Mouse (Mus musculus): ENCODE measurements around the gene Abcb9. TPM values are rescaled to one million over a fixed set of nuclear protein-coding genes. Genes with fewer than 3 reads are reported as not detected.

The Abcb9 gene
- polyA plus RNA-seq, 1 experiment from 2014 or later: 13.4 TPM

DNA sequence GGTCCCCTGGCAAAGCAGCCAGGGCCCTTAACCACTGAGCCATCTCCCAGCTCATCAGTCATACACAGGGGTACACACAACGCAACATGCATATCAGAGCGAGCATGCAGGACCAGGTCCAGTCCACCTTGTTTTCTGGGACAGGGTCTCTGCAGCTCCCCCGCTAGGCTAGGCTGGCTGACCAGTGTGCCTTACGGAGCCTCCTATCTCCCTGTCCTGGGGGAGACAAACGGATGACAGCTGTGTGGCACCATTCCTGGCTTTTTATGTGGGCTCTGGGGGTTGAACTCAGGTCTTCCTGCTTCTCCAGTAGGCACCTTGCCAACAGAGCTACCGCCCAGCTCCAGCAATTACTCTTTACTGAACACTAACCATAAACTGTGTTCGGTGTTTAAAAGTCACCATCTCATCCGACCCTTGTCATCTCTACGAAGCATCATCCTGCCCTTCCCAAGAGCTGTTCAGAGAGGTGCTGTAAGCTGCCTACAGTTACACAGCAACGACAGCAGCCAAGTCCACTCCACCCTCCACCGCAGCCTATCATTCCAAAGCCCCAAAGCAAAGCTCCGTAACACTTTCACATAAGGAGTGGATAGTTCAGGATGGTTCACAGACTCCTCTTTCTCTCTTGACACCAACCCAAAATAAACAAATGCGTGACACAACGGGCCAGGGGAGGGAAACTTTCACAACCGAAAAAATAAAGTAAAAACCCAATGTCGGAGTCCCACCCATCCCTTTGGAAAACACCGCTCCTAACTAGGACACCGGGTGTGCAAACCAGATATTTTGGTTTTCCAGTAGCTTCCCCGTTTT lies 66.2 kb downstream of the Abcb9 start:
- H3K27me3 ChIP-seq (replicated peaks; ENCODE audit: control insufficient read depth, insufficient read depth, low read length): no peaks in the 10 kb centered on the region
- peak overlapping the region; percentile 73 for H3K4me2 ChIP-seq (ENCODE audit: low read length)
- 77% methylated on average over 19 of the region's 19 CpGs for WGBS
- peaks cover 57% of the 10 kb centered on the region for H3K4me1 ChIP-seq (replicated peaks; ENCODE audit: control insufficient read depth, insufficient read depth, low read length)
- no peaks in the 10 kb centered on the region for H3K9me3 ChIP-seq (ENCODE audit: control insufficient read depth, low read length)
- no peak overlapping the region; the same call in 1 of the 2 replicates for H3K27ac ChIP-seq (ENCODE audit: low read length)
- H3K4me3 ChIP-seq (replicated peaks; ENCODE audit: low read length): peak overlapping the region; percentile 91
- no peaks in the 10 kb centered on the region for H3K36me3 ChIP-seq (ENCODE audit: control insufficient read depth, insufficient read depth)
- no peak overlapping the region for H3K9ac ChIP-seq (replicated peaks; ENCODE audit: low read depth, low read length)
- ATAC-seq: no peak

DNA sequence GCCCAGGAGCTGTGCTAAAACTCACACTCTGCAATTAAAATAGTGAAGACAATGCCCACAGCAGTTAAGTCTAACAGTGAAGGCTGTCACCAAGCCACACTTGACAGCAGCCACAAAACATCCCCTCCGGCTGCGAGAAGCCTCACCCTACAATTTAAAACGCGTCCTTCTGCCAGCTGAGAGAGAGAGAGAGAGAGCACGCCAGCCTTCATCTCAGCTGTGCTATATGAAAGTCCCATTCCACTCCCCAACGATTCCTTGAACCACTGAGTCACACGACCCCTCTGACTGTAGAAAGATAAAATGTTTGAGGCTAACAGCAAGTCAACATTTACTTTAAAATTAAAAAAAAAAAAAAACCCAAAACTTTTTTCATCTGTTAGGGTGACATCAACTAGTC lies 66.9 kb downstream of the Abcb9 start:
- Histone ChIP-seq H3K36me3 (ENCODE audit: control insufficient read depth, insufficient read depth) (no peaks in the 10 kb centered on the region), H3K4me1 (replicated peaks; ENCODE audit: control insufficient read depth, insufficient read depth, low read length) (peaks cover 63% of the 10 kb centered on the region)
- peak; percentile 45 for ATAC-seq

DNA sequence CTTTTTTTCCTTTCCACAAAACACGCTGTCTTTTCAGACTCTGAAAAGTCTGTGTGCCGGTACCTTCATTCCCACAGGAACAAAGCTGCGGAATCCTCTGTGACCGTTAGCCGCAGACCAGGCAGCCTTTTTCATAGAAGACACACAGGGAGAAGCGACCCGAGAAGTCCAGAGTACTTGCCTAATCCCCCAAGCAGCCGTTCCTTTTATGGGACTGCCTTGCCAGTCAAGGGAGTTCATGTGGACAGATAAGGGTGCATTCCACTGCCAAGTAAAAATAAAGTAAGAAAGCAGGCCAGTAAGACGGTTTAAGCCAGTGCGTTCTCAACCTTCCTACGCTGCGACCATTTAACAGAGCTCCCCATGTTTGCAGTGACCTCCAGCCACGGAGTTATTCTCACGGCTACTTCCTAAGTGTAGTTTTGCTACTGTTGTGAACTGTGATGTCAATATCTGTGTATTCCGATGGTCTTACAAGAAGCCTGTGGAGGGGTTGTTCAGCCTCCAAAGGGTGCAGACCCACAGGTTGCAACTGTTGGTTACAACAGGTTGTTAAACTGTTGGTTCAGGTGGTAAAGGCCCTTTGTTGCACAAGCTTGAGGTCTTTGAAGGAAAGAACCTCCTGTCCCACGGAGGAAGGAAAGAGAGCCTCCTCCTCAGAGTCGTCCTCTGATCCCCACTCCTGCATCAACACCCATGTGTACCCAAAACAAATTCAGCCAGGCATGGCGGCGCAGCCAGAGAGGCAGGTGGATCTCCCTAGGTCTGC lies 67.7 kb downstream of the Abcb9 start:
- WGBS: 43% methylated on average over 19 of the region's 19 CpGs
- Histone ChIP-seq H3K27ac (ENCODE audit: low read length) (peak overlapping the region; percentile 52), H3K9ac (replicated peaks; ENCODE audit: low read depth, low read length) (no peak overlapping the region), H3K27me3 (replicated peaks; ENCODE audit: control insufficient read depth, insufficient read depth, low read length) (no peaks in the 10 kb centered on the region), H3K9me3 (ENCODE audit: control insufficient read depth, low read length) (no peaks in the 10 kb centered on the region), H3K36me3 (ENCODE audit: control insufficient read depth, insufficient read depth) (no peaks in the 10 kb centered on the region), H3K4me3 (replicated peaks; ENCODE audit: low read length) (no peak overlapping the region), H3K4me2 (ENCODE audit: low read length) (peak overlapping the region; percentile 32), H3K4me1 (replicated peaks; ENCODE audit: control insufficient read depth, insufficient read depth, low read length) (peaks cover 68% of the 10 kb centered on the region)
- no peak for ATAC-seq

More for the DNA sequence above, 66.9 kb downstream of the Abcb9 start:
- H3K4me2 ChIP-seq (ENCODE audit: low read length): peak overlapping the region; percentile 32
- H3K27ac ChIP-seq (ENCODE audit: low read length): peak overlapping the region; percentile 52
- WGBS: 8% methylated on average over 7 of the region's 7 CpGs
- H3K9me3 ChIP-seq (ENCODE audit: control insufficient read depth, low read length): no peaks in the 10 kb centered on the region
- H3K4me3 ChIP-seq (replicated peaks; ENCODE audit: low read length): peak overlapping the region; percentile 3; the same call in 1 of the 2 replicates
- H3K9ac ChIP-seq (replicated peaks; ENCODE audit: low read depth, low read length): no peak overlapping the region
- no peaks in the 10 kb centered on the region for H3K27me3 ChIP-seq (replicated peaks; ENCODE audit: control insufficient read depth, insufficient read depth, low read length)

DNA sequence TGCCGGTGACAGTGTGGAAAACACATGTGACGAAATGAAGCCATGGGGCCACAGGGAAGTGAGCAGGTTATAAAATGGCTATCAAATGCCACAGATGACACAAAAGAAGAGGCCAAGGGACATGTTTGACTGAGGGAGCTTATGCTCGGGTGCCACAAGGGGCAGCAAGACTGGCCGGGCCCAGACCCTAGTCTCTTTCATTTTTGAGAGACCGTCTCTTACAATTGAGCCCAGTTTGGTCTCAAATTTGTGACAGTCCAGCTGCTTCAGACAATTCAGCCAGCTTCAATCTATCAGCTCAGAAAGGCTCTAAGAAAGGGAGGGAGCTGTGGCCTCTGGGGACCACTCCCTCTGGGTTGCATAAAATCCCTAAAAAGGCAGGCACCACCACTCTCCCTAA lies 69.0 kb downstream of the Abcb9 start:
- Histone ChIP-seq H3K9me3 (ENCODE audit: control insufficient read depth, low read length) (no peaks in the 10 kb centered on the region), H3K4me3 (replicated peaks; ENCODE audit: low read length) (no peak overlapping the region), H3K27ac (ENCODE audit: low read length) (peak overlapping the region; percentile 41; the same call in 1 of the 2 replicates), H3K9ac (replicated peaks; ENCODE audit: low read depth, low read length) (peak overlapping the region; percentile 11; the same call in 1 of the 2 replicates), H3K4me2 (ENCODE audit: low read length) (peak overlapping the region; percentile 12; the same call in 1 of the 2 replicates), H3K36me3 (ENCODE audit: control insufficient read depth, insufficient read depth) (no peaks in the 10 kb centered on the region), H3K27me3 (replicated peaks; ENCODE audit: control insufficient read depth, insufficient read depth, low read length) (no peaks in the 10 kb centered on the region), H3K4me1 (replicated peaks; ENCODE audit: control insufficient read depth, insufficient read depth, low read length) (peaks cover 68% of the 10 kb centered on the region)
- no peak for ATAC-seq
- WGBS: 37% methylated on average over 5 of the region's 5 CpGs

DNA sequence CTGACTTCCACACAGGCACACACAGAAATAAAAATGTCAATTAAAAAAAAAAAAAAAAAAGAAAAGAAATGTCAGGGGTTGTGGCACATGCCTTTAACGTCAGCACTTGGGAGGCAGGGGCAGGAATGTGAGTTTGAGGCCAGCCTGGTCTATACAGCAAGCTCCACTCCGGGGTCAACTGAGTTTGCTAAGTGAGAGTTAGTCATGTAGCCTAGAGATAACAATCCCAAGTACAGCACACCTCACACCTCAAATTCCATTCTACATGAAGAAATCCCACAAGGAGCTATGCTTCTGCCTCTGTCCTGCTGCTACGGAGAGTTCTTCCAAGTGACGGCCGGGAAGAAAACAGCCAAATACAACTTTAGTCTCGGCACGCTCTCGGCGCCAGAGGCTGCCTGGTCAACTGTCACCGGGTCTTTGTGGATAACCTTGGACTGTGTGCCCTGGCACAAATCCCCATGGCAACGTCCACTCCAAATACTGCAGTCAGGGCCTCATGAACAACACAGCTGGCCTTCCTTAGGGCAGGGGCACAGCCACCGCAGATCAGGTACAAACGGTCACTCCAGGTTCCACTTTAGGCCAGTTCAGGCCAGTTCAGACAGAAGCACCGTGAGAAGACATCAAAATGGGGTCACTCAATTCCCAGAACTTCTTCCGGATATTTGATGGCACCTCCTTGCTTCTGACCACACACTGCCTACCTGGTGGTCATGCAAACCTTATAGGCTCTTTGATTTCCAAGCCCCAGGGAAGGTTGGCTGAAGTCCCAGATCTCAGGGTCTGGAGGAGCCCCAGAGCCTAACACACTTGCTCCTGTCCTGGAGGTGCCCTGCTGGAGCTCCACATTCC lies 69.8 kb downstream of the Abcb9 start:
- H3K4me1 ChIP-seq (replicated peaks; ENCODE audit: control insufficient read depth, insufficient read depth, low read length): peaks cover 68% of the 10 kb centered on the region
- H3K9ac ChIP-seq (replicated peaks; ENCODE audit: low read depth, low read length): peak overlapping the region; percentile 11
- H3K27ac ChIP-seq (ENCODE audit: low read length): peak overlapping the region; percentile 41; the same call in 1 of the 2 replicates
- no peak overlapping the region for H3K4me3 ChIP-seq (replicated peaks; ENCODE audit: low read length)
- H3K9me3 ChIP-seq (ENCODE audit: control insufficient read depth, low read length): no peaks in the 10 kb centered on the region
- no peaks in the 10 kb centered on the region for H3K36me3 ChIP-seq (ENCODE audit: control insufficient read depth, insufficient read depth)
- whole genome bisulfite sequencing: 74% methylated on average over 15 of the region's 15 CpGs
- no peaks in the 10 kb centered on the region for H3K27me3 ChIP-seq (replicated peaks; ENCODE audit: control insufficient read depth, insufficient read depth, low read length)
- H3K4me2 ChIP-seq (ENCODE audit: low read length): peak overlapping the region; percentile 12; the same call in 1 of the 2 replicates
- no peak for ATAC-seq

DNA sequence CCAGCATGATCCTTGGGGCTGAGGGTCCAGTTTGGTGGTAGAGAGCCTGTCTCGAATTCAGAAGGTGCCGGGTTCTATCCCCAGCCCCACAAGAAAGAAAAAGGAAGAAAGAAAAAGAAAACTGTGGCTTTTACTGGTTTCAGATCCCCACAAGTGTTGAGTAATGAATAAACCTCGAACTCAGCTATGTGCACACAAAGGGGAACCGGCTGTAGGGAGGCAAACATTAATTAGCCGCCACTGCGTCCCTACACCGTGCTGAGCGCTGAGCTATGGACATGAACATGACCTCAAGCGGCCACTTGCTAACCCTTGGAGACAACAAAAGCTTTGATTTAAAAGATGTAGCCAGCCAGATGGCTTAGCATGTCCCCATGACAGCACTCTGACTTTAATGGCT lies 70.5 kb downstream of the Abcb9 start:
- Histone ChIP-seq H3K9me3 (ENCODE audit: control insufficient read depth, low read length) (no peaks in the 10 kb centered on the region), H3K36me3 (ENCODE audit: control insufficient read depth, insufficient read depth) (no peaks in the 10 kb centered on the region), H3K4me3 (replicated peaks; ENCODE audit: low read length) (no peak overlapping the region), H3K4me2 (ENCODE audit: low read length) (no peak overlapping the region), H3K27me3 (replicated peaks; ENCODE audit: control insufficient read depth, insufficient read depth, low read length) (no peaks in the 10 kb centered on the region), H3K27ac (ENCODE audit: low read length) (no peak overlapping the region), H3K4me1 (replicated peaks; ENCODE audit: control insufficient read depth, insufficient read depth, low read length) (peaks cover 68% of the 10 kb centered on the region), H3K9ac (replicated peaks; ENCODE audit: low read depth, low read length) (no peak overlapping the region)
- WGBS: 31% methylated on average over 9 of the region's 9 CpGs
- ATAC-seq: no peak

DNA sequence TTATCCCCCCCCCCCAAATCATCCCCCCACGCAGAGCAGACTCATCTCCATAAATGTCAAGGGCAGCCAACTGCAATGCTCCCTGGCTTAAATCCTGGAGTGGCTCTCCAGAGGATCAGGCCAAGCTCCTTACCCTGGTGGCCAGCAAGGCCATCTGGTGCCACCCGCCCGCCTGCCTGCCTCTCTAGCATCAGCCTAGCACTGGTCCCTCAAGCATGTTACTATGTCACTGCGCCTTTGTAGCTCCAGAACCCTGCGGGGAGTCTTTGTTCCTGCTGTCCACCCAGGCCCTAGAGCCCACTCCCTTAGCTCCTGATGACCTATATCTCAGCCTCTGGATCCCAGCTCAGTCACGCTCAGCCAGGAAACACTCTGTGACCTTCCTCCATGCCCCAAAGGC lies 70.9 kb downstream of the Abcb9 start:
- Histone ChIP-seq H3K9me3 (ENCODE audit: control insufficient read depth, low read length) (no peaks in the 10 kb centered on the region), H3K4me2 (ENCODE audit: low read length) (no peak overlapping the region), H3K27me3 (replicated peaks; ENCODE audit: control insufficient read depth, insufficient read depth, low read length) (no peaks in the 10 kb centered on the region), H3K9ac (replicated peaks; ENCODE audit: low read depth, low read length) (no peak overlapping the region), H3K27ac (ENCODE audit: low read length) (no peak overlapping the region), H3K4me1 (replicated peaks; ENCODE audit: control insufficient read depth, insufficient read depth, low read length) (peaks cover 68% of the 10 kb centered on the region), H3K4me3 (replicated peaks; ENCODE audit: low read length) (no peak overlapping the region), H3K36me3 (ENCODE audit: control insufficient read depth, insufficient read depth) (no peaks in the 10 kb centered on the region)
- peak; percentile 37; the same call in 1 of the 2 replicates for ATAC-seq
- 66% methylated on average over 6 of the region's 6 CpGs for WGBS

DNA sequence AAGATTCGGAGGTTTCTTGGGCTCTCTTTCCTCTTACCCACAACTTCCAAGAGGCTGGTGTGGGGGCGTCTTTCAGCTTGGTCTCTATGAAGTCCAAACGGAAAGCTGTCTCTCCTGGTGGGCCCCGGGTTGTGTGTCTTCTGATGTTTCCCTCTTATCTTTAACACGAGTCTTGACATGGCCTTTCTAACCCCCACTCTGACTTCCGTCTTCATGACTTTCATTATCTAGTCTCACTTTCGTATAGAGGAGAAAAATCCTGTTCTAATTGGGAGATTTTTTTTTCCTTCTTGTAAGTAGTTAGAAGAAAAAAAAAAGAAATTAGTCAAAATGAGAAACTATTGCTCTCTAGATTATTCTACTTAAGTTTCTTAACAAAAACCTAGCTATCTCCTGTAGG lies 73.2 kb downstream of the Abcb9 start:
- H3K4me2 ChIP-seq (ENCODE audit: low read length): no peak overlapping the region
- no peak overlapping the region for H3K27ac ChIP-seq (ENCODE audit: low read length)
- WGBS: 88% methylated on average over 7 of the region's 7 CpGs
- no peak overlapping the region for H3K9ac ChIP-seq (replicated peaks; ENCODE audit: low read depth, low read length)
- peaks cover 66% of the 10 kb centered on the region for H3K4me1 ChIP-seq (replicated peaks; ENCODE audit: control insufficient read depth, insufficient read depth, low read length)
- no peak for ATAC-seq
- no peak overlapping the region for H3K4me3 ChIP-seq (replicated peaks; ENCODE audit: low read length)
- no peaks in the 10 kb centered on the region for H3K9me3 ChIP-seq (ENCODE audit: control insufficient read depth, low read length)
- H3K27me3 ChIP-seq (replicated peaks; ENCODE audit: control insufficient read depth, insufficient read depth, low read length): no peaks in the 10 kb centered on the region
- no peaks in the 10 kb centered on the region for H3K36me3 ChIP-seq (ENCODE audit: control insufficient read depth, insufficient read depth)

Data from forebrain, embryonic 16.5 days (tissue).